Mouse (Mus musculus) inflammation-experienced regulatory T-cells, adult 16 weeks (primary cell): ENCODE data around the gene Prdx3. TPM values are rescaled to one million over a fixed set of nuclear protein-coding genes. Genes with fewer than 3 reads are reported as not detected.

Experiments
- polyA plus RNA-seq: library from polyadenylated mRNA; unstranded; fragments of 100-300 nt; shearing (Covaris generic); gene quantifications from one replicate; pipeline ENCODE4 v1.2.1, GENCODE M21; 2017

Gene Prdx3
- polyA plus RNA-seq, result 106 TPM

GRCm38 (mm10) chr19:60874064-60874694, at the start of gene Prdx3:
Prdx3 (minus strand) TSS chr19:60874556.

GRCm38 (mm10) chr19:60889714-60890315, 15.5 kb upstream of the Prdx3 start, which contains the start of gene Grk5:
Grk5 (plus strand) TSS chr19:60889749.

GRCm38 (mm10) chr19:60860868-60861700, 13.3 kb downstream of the Prdx3 start, which contains the start of gene Sfxn4:
Sfxn4 (minus strand) TSS chr19:60861479.

Other genes starting within 250 kb of the Prdx3 start
- gene Nanos1, start 118.6 kb downstream of the Prdx3 start, polyA plus RNA-seq, result 0.77 TPM
- gene Eif3a, start 83.9 kb downstream of the Prdx3 start, polyA plus RNA-seq, result 143 TPM
- 55.3 TPM for gene Fam45a, start 63.0 kb downstream of the Prdx3 start, polyA plus RNA-seq
- 4.9 TPM for gene Sfxn4, start 13.1 kb downstream of the Prdx3 start, polyA plus RNA-seq
- gene Grk5, start 15.2 kb upstream of the Prdx3 start, polyA plus RNA-seq, result 2.0 TPM